Mouse (Mus musculus): ENCODE measurements around the gene Sult1a1. TPM values are rescaled to one million over a fixed set of nuclear protein-coding genes. Genes with fewer than 3 reads are reported as not detected.

Sult1a1 gene
- total and polyA plus RNA-seq, 2 experiments: 566 to 727 TPM

DNA sequence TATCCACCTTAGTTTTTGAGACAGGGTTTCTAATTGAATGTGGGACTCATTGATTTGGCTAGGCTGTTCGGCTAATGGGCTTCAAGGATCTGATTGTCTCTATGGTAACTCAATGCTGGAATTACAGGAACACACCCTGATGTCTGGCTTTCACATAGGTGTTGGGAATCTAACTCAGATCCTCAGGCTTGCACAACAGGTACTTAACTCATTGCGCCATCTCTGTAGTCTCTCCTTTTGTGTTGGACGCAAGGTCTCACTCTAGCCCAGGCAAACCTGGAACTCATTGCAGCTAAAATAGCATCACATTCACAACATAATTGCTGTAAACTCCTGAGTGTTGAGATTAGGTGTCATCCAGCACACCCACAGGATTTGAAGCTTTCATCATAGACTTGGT lies 6.1 kb downstream of the Sult1a1 start:
- H3K4me3 ChIP-seq (ENCODE audit: insufficient read depth, low read depth, low read length): no peak overlapping the region
- H3K27me3 ChIP-seq (ENCODE audit: control insufficient read depth, insufficient read depth, low read length): no peaks in the 10 kb centered on the region
- H3K4me1 ChIP-seq (ENCODE audit: control insufficient read depth, insufficient read depth, low read length): peaks cover 16% of the 10 kb centered on the region
- no peak for TF ChIP-seq CTCF (IDR thresholded peaks at IDR 0.05; ENCODE audit: low read depth, low read length)
- TF ChIP-seq POLR2A (IDR thresholded peaks at IDR 0.05; ENCODE audit: extremely low read depth, insufficient read depth, low read length): no peak
- no peak overlapping the region for H3K27ac ChIP-seq (replicated peaks; ENCODE audit: insufficient read depth, low read depth, low read length)
- H3K9ac ChIP-seq (ENCODE audit: low read depth, low read length): no peak overlapping the region
- DNase-seq (ENCODE audit: extremely low read depth, low read depth, low spot score): peak; percentile 68
- H3K36me3 ChIP-seq (ENCODE audit: control insufficient read depth, insufficient read depth, low read length): peaks cover 33% of the 10 kb centered on the region
- WGBS: 40% methylated on average over 3 of the region's 3 CpGs
- no peaks in the 10 kb centered on the region; the same call in 1 of the 2 replicates for H3K79me2 ChIP-seq (ENCODE audit: control insufficient read depth, insufficient read depth, low read length)

DNA sequence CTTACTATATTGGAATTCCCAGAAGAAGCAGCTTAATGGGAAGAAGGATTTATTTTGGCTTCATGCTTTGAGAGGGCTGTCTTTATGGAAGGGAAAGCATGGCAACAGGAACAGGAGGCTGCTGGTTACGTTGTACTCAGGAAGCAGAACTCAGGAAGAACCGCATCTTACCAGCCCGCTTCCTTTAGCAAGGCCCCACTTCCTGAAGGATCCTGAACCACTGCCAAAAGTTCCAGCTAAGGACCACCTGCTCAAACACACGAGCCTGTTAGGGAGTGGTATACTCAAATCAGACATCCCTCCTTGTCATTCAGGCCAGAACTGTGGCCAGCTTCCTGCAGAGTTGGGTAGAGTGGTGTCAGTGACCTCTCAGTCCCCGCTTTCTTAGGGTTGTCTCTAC lies 7.8 kb downstream of the Sult1a1 start:
- peaks cover 7% of the 10 kb centered on the region for H3K4me1 ChIP-seq (ENCODE audit: control insufficient read depth, insufficient read depth, low read length)
- H3K27me3 ChIP-seq (ENCODE audit: control insufficient read depth, insufficient read depth, low read length): no peaks in the 10 kb centered on the region
- H3K79me2 ChIP-seq (ENCODE audit: control insufficient read depth, insufficient read depth, low read length): no peaks in the 10 kb centered on the region
- H3K4me3 ChIP-seq (ENCODE audit: insufficient read depth, low read depth, low read length): no peak overlapping the region
- TF ChIP-seq POLR2A (IDR thresholded peaks at IDR 0.05; ENCODE audit: extremely low read depth, insufficient read depth, low read length): no peak
- TF ChIP-seq CTCF (IDR thresholded peaks at IDR 0.05; ENCODE audit: low read depth, low read length): no peak
- H3K27ac ChIP-seq (replicated peaks; ENCODE audit: insufficient read depth, low read depth, low read length): peak overlapping the region; percentile 66
- no peak overlapping the region for H3K9ac ChIP-seq (ENCODE audit: low read depth, low read length)
- no peak for DNase-seq (ENCODE audit: extremely low read depth, low read depth, low spot score)
- H3K36me3 ChIP-seq (ENCODE audit: control insufficient read depth, insufficient read depth, low read length): peaks cover 38% of the 10 kb centered on the region
- WGBS: 73% methylated on average over 5 of the region's 5 CpGs

DNA sequence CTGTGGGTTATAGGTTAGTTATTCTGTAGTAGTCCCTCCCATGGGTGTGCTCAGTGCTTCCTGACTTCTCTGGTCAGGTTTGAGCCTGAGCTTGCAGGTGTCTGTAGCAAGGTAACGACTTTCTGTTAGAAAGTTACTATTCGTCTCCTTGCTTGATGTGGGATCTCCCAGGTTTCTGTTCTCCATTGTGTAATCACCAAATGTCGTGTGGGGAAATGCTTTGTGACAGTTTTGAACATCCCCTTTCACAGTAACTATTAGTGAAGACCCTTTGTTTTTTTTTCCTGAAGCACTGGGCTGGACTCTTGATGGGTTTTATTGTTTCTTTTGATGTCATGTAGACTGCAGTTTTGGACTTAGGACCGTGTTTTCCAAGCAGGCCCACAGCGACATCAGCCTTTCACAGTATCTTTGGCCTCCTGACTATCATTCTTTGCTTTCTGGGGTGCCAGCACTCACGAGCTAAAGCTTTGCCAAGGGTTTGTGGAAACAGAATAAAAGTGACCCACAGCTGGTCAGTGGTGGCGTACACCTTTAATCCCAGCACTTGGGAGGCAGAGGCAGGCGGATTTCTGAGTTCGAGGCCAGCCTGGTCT lies 8.6 kb downstream of the Sult1a1 start:
- Histone ChIP-seq H3K4me1 (ENCODE audit: control insufficient read depth, insufficient read depth, low read length) (peaks cover 7% of the 10 kb centered on the region), H3K36me3 (ENCODE audit: control insufficient read depth, insufficient read depth, low read length) (peaks cover 37% of the 10 kb centered on the region)
- WGBS: 41% methylated on average over 9 of the region's 9 CpGs

DNA sequence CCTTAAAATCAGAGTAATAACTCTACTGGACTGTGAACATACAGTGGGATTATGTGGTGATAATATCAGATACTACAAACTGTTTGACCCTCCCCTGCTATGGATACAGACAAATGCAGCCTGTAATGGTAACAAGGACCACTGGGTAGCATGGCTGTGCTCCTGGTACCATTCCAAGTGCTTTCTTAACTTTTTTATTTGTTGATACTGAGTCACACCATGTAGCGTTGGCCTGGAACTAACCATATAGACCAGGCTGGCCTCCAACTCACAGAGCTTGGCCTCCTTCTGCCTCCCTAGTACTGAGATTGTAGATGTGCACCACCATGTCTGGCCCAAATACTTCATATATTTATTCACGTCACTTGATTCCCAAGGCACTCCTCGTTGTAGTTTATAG lies 11.0 kb downstream of the Sult1a1 start:
- Histone ChIP-seq H3K4me1 (ENCODE audit: control insufficient read depth, insufficient read depth, low read length) (peaks cover 7% of the 10 kb centered on the region), H3K27me3 (ENCODE audit: control insufficient read depth, insufficient read depth, low read length) (no peaks in the 10 kb centered on the region), H3K9ac (ENCODE audit: low read depth, low read length) (no peak overlapping the region), H3K4me3 (ENCODE audit: insufficient read depth, low read depth, low read length) (no peak overlapping the region), H3K36me3 (ENCODE audit: control insufficient read depth, insufficient read depth, low read length) (peaks cover 32% of the 10 kb centered on the region), H3K79me2 (ENCODE audit: control insufficient read depth, insufficient read depth, low read length) (no peaks in the 10 kb centered on the region; the same call in 1 of the 2 replicates), H3K27ac (replicated peaks; ENCODE audit: insufficient read depth, low read depth, low read length) (no peak overlapping the region)
- WGBS: 92% methylated on average over 3 of the region's 3 CpGs
- TF ChIP-seq CTCF (IDR thresholded peaks at IDR 0.05; ENCODE audit: low read depth, low read length): no peak
- DNase-seq (ENCODE audit: extremely low read depth, low read depth, low spot score): no peak

More for the DNA sequence above, 8.6 kb downstream of the Sult1a1 start:
- TF ChIP-seq POLR2A (IDR thresholded peaks at IDR 0.05; ENCODE audit: extremely low read depth, insufficient read depth, low read length) (no peak), CTCF (IDR thresholded peaks at IDR 0.05; ENCODE audit: low read depth, low read length) (no peak)
- Histone ChIP-seq H3K4me3 (ENCODE audit: insufficient read depth, low read depth, low read length) (no peak overlapping the region), H3K27ac (replicated peaks; ENCODE audit: insufficient read depth, low read depth, low read length) (peak overlapping the region; percentile 66), H3K27me3 (ENCODE audit: control insufficient read depth, insufficient read depth, low read length) (no peaks in the 10 kb centered on the region), H3K79me2 (ENCODE audit: control insufficient read depth, insufficient read depth, low read length) (no peaks in the 10 kb centered on the region), H3K9ac (ENCODE audit: low read depth, low read length) (no peak overlapping the region)
- peak; percentile 76 for DNase-seq (ENCODE audit: extremely low read depth, low read depth, low spot score)

DNA sequence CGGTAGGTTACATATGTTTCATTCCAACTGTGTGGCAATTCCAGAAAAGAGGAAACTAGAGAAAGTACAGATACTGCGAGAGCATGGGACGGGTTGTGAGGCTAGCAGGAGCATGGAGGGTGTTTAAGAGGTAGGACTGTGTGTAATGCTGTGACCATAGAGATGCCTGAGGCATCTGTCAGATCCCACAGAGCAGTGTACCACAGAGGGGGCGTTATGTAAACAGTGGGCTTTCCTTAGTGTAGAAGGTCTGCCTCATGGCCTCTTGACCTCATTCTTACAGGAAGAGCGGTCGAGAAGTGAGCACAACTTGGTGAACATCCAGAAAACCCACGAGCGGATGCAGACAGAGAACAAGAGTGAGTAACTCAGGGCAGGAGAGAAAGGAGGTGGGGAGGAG lies 12.6 kb downstream of the Sult1a1 start:
- Histone ChIP-seq H3K79me2 (ENCODE audit: control insufficient read depth, insufficient read depth, low read length) (no peaks in the 10 kb centered on the region; the same call in 1 of the 2 replicates), H3K27ac (replicated peaks; ENCODE audit: insufficient read depth, low read depth, low read length) (no peak overlapping the region), H3K4me1 (ENCODE audit: control insufficient read depth, insufficient read depth, low read length) (peaks cover 3% of the 10 kb centered on the region), H3K4me3 (ENCODE audit: insufficient read depth, low read depth, low read length) (no peak overlapping the region), H3K9ac (ENCODE audit: low read depth, low read length) (no peak overlapping the region), H3K27me3 (ENCODE audit: control insufficient read depth, insufficient read depth, low read length) (no peaks in the 10 kb centered on the region), H3K36me3 (ENCODE audit: control insufficient read depth, insufficient read depth, low read length) (peaks cover 32% of the 10 kb centered on the region)
- TF ChIP-seq CTCF (IDR thresholded peaks at IDR 0.05; ENCODE audit: low read depth, low read length) (no peak), POLR2A (IDR thresholded peaks at IDR 0.05; ENCODE audit: extremely low read depth, insufficient read depth, low read length) (no peak)
- 81% methylated on average over 8 of the region's 8 CpGs for WGBS
- DNase-seq (ENCODE audit: extremely low read depth, low read depth, low spot score): no peak

DNA sequence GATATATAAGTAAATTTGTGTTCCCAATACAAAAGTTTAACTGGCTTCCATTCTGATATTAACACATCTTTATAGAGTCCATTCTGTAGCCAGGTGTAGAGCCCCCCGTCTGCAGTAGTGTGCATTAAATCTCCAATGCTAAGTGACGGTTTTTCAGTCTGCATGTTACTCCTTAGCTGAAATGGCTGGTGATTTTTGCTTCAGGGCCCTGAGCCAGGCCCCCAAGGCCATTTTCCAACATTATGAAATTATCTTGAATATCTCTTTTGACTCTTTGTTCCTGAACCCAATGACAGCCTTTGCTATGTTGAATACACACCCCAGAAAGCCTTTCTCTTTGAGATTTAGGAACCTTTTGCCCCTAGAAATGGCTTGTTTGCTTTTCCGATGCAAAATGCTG lies 16.5 kb downstream of the Sult1a1 start:
- peaks cover 2% of the 10 kb centered on the region; the same call in 1 of the 2 replicates for H3K79me2 ChIP-seq (ENCODE audit: control insufficient read depth, insufficient read depth, low read length)
- no peak overlapping the region for H3K27ac ChIP-seq (replicated peaks; ENCODE audit: insufficient read depth, low read depth, low read length)
- WGBS: 98% methylated on average over 3 of the region's 3 CpGs
- H3K36me3 ChIP-seq (ENCODE audit: control insufficient read depth, insufficient read depth, low read length): peaks cover 20% of the 10 kb centered on the region
- no peaks in the 10 kb centered on the region; the same call in 1 of the 2 replicates for H3K4me1 ChIP-seq (ENCODE audit: control insufficient read depth, insufficient read depth, low read length)
- DNase-seq (ENCODE audit: extremely low read depth, low read depth, low spot score): no peak
- no peak overlapping the region for H3K4me3 ChIP-seq (ENCODE audit: insufficient read depth, low read depth, low read length)
- TF ChIP-seq CTCF (IDR thresholded peaks at IDR 0.05; ENCODE audit: low read depth, low read length): no peak
- TF ChIP-seq POLR2A (IDR thresholded peaks at IDR 0.05; ENCODE audit: extremely low read depth, insufficient read depth, low read length): no peak
- no peak overlapping the region for H3K9ac ChIP-seq (ENCODE audit: low read depth, low read length)
- no peaks in the 10 kb centered on the region for H3K27me3 ChIP-seq (ENCODE audit: control insufficient read depth, insufficient read depth, low read length)

All from liver, adult 2 months (tissue).